Mouse (Mus musculus): ENCODE data around the gene Fundc2. TPM values are rescaled to one million over a fixed set of nuclear protein-coding genes. Genes with fewer than 3 reads are reported as not detected.

Gene Fundc2
- total RNA-seq (2014; rRNA removed) (5.6 and 6.8 TPM in 2 replicates), polyA plus RNA-seq (2012; rRNA removed) (1.1 and 1.2 TPM in 2 replicates)

GRCm38 (mm10) chrX:75382195-75382771 is at the start of gene Fundc2, which contains the start of gene F8:
Gene Fundc2, plus strand, starts transcription at chrX:75382399.
Gene F8, minus strand, starts transcription at chrX:75382615.
- H3K27ac ChIP-seq (replicated peaks; ENCODE audit: insufficient read depth, low read depth, low read length): peak within 1 kb of the TSS; percentile 90
- H3K36me3 ChIP-seq (ENCODE audit: control insufficient read depth, insufficient read depth, low read length): 0 out of 2 replicates have a peak, but pooled peaks cover 2% of the 10 kb centered on the region
- no peaks in the 10 kb centered on the region; the same call in 1 of the 2 replicates for H3K79me2 ChIP-seq (ENCODE audit: control insufficient read depth, insufficient read depth, low read length)
- no peak for TF ChIP-seq CTCF (IDR thresholded peaks at IDR 0.05; ENCODE audit: low read depth, low read length)
- peak; percentile 39 for TF ChIP-seq POLR2A (IDR thresholded peaks at IDR 0.05; ENCODE audit: extremely low read depth, insufficient read depth, low read length)
- H3K9ac ChIP-seq (ENCODE audit: low read depth, low read length): peak within 1 kb of the TSS; percentile 89
- under 1% methylated on average over 25 of the region's 25 CpGs for WGBS
- H3K4me1 ChIP-seq (ENCODE audit: control insufficient read depth, insufficient read depth, low read length): peaks cover 2% of the 10 kb centered on the region; the same call in 1 of the 2 replicates
- H3K27me3 ChIP-seq (ENCODE audit: control insufficient read depth, insufficient read depth, low read length): no peaks in the 10 kb centered on the region
- peak; percentile 60 for DNase-seq (ENCODE audit: extremely low read depth, low read depth, low spot score)
- peak within 1 kb of the TSS; percentile 90 for H3K4me3 ChIP-seq (ENCODE audit: insufficient read depth, low read depth, low read length)

DNA sequence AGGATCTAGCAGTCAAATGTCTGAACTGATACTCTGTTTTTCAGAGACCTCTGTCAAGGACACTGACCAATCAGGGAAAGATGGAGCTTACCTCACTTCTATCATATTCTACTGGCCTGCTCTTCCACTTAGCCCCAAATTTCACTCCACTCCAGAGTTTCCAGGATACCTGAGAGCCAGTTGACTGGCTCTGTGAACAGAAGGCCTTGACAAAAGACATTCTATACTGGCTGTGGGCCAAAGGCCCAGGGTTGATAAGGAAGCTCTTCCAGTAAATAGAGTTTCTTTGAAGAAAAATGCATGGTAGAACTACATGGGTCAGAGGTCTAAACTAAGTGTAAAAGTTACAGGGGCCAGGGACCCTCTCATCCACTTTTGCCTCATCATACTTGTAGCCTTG is 12.0 kb upstream of the Fundc2 start:
- H3K4me3 ChIP-seq (ENCODE audit: insufficient read depth, low read depth, low read length): no peak overlapping the region
- H3K79me2 ChIP-seq (ENCODE audit: control insufficient read depth, insufficient read depth, low read length): no peaks in the 10 kb centered on the region
- H3K36me3 ChIP-seq (ENCODE audit: control insufficient read depth, insufficient read depth, low read length): no peaks in the 10 kb centered on the region
- H3K27me3 ChIP-seq (ENCODE audit: control insufficient read depth, insufficient read depth, low read length): no peaks in the 10 kb centered on the region
- DNase-seq (ENCODE audit: extremely low read depth, low read depth, low spot score): no peak
- H3K4me1 ChIP-seq (ENCODE audit: control insufficient read depth, insufficient read depth, low read length): no peaks in the 10 kb centered on the region
- TF ChIP-seq POLR2A (IDR thresholded peaks at IDR 0.05; ENCODE audit: extremely low read depth, insufficient read depth, low read length) (no peak), CTCF (IDR thresholded peaks at IDR 0.05; ENCODE audit: low read depth, low read length) (no peak)
- H3K27ac ChIP-seq (replicated peaks; ENCODE audit: insufficient read depth, low read depth, low read length): no peak overlapping the region; the same call in 1 of the 2 replicates
- H3K9ac ChIP-seq (ENCODE audit: low read depth, low read length): no peak overlapping the region

GRCm38 (mm10) chrX:75372666-75373425 is 9.4 kb upstream of the Fundc2 start:
- H3K4me1 ChIP-seq (ENCODE audit: control insufficient read depth, insufficient read depth, low read length): no peaks in the 10 kb centered on the region
- H3K36me3 ChIP-seq (ENCODE audit: control insufficient read depth, insufficient read depth, low read length): no peaks in the 10 kb centered on the region
- 0 out of 2 replicates have a peak overlapping the region, but pooled peaks have one; percentile 48 for H3K27ac ChIP-seq (replicated peaks; ENCODE audit: insufficient read depth, low read depth, low read length)
- TF ChIP-seq CTCF (IDR thresholded peaks at IDR 0.05; ENCODE audit: low read depth, low read length) (no peak), POLR2A (IDR thresholded peaks at IDR 0.05; ENCODE audit: extremely low read depth, insufficient read depth, low read length) (no peak)
- no peak overlapping the region for H3K9ac ChIP-seq (ENCODE audit: low read depth, low read length)
- no peaks in the 10 kb centered on the region for H3K27me3 ChIP-seq (ENCODE audit: control insufficient read depth, insufficient read depth, low read length)
- H3K4me3 ChIP-seq (ENCODE audit: insufficient read depth, low read depth, low read length): no peak overlapping the region
- DNase-seq (ENCODE audit: extremely low read depth, low read depth, low spot score): peak; percentile 20
- no peaks in the 10 kb centered on the region for H3K79me2 ChIP-seq (ENCODE audit: control insufficient read depth, insufficient read depth, low read length)
- WGBS: 75% methylated on average over 2 of the region's 2 CpGs

DNA sequence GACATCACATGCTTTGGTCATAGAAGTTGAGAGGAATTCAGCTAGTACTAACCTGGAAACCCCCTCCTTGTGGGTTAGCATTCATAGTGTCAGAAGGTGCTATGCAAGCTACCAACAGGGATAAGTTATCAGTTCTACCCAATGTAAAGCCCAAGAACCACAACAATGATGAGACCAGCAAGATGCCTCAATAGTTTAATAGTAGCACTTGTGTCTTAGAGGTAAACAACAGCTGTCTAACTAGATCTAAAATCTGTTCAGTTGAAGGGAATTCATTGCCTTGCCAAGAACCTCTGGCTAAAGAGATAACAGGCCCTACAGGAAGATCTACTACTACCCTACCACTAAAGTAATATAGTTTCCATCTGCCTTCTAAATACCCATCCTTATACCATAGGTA is 5.4 kb upstream of the Fundc2 start:
- Histone ChIP-seq H3K4me3 (ENCODE audit: insufficient read depth, low read depth, low read length) (no peak overlapping the region), H3K4me1 (ENCODE audit: control insufficient read depth, insufficient read depth, low read length) (peaks cover 2% of the 10 kb centered on the region; the same call in 1 of the 2 replicates), H3K27ac (replicated peaks; ENCODE audit: insufficient read depth, low read depth, low read length) (no peak overlapping the region), H3K79me2 (ENCODE audit: control insufficient read depth, insufficient read depth, low read length) (no peaks in the 10 kb centered on the region), H3K9ac (ENCODE audit: low read depth, low read length) (no peak overlapping the region), H3K27me3 (ENCODE audit: control insufficient read depth, insufficient read depth, low read length) (no peaks in the 10 kb centered on the region), H3K36me3 (ENCODE audit: control insufficient read depth, insufficient read depth, low read length) (no peaks in the 10 kb centered on the region)
- TF ChIP-seq POLR2A (IDR thresholded peaks at IDR 0.05; ENCODE audit: extremely low read depth, insufficient read depth, low read length) (no peak), CTCF (IDR thresholded peaks at IDR 0.05; ENCODE audit: low read depth, low read length) (no peak)
- no peak for DNase-seq (ENCODE audit: extremely low read depth, low read depth, low spot score)

- no peak for TF ChIP-seq CTCF (IDR thresholded peaks at IDR 0.05; ENCODE audit: low read depth, low read length)
- TF ChIP-seq POLR2A (IDR thresholded peaks at IDR 0.05; ENCODE audit: extremely low read depth, insufficient read depth, low read length): no peak
- Histone ChIP-seq H3K36me3 (ENCODE audit: control insufficient read depth, insufficient read depth, low read length) (no peaks in the 10 kb centered on the region), H3K4me3 (ENCODE audit: insufficient read depth, low read depth, low read length) (no peak overlapping the region), H3K4me1 (ENCODE audit: control insufficient read depth, insufficient read depth, low read length) (peaks cover 2% of the 10 kb centered on the region; the same call in 1 of the 2 replicates), H3K79me2 (ENCODE audit: control insufficient read depth, insufficient read depth, low read length) (no peaks in the 10 kb centered on the region; the same call in 1 of the 2 replicates), H3K9ac (ENCODE audit: low read depth, low read length) (no peak overlapping the region), H3K27me3 (ENCODE audit: control insufficient read depth, insufficient read depth, low read length) (no peaks in the 10 kb centered on the region), H3K27ac (replicated peaks; ENCODE audit: insufficient read depth, low read depth, low read length) (no peak overlapping the region)
- 11% methylated on average over 1 of the region's 1 CpGs for WGBS
- peak; percentile 3 for DNase-seq (ENCODE audit: extremely low read depth, low read depth, low spot score)
Measured at GRCm38 (mm10) chrX:75381176-75381575, 1.0 kb upstream of the Fundc2 start.
